Mouse (Mus musculus) limb, embryonic 13.5 days (tissue): Measurements from ENCODE around the gene Lonp2. TPM values are rescaled to one million over a fixed set of nuclear protein-coding genes. Genes with fewer than 3 reads are reported as not detected.

Experiments
- ATAC-seq: fragments of 200-750 bp; cut with Nextera tagmentation; 2 replicates; pipeline ENCODE4 v1.8.0; 2017; ENCODE audit warnings: low read depth, moderate number of reproducible peaks, moderate TSS enrichment; ENCODE audit not compliant: low FRiP score
- H3K27ac ChIP-seq: fragments of 300-500 bp; sonication (generic); 2 replicates; pipeline ENCODE4 v1.5.1; 2015; ENCODE audit warnings: inconsistent platforms, mild to moderate bottlenecking, moderate library complexity
- H3K27me3 ChIP-seq: fragments of 300-500 bp; sonication (generic); 2 replicates; pipeline ENCODE4 v1.6.1; 2015; ENCODE audit warnings: mild to moderate bottlenecking, inconsistent platforms
- H3K36me3 ChIP-seq: fragments of 300-500 bp; sonication (generic); 2 replicates; pipeline ENCODE4 v1.6.1; 2015; ENCODE audit warnings: inconsistent platforms, mild to moderate bottlenecking, moderate library complexity
- H3K4me1 ChIP-seq: fragments of 300-500 bp; sonication (generic); 2 replicates; pipeline ENCODE4 v1.6.1; 2015; ENCODE audit warnings: inconsistent platforms
- H3K4me2 ChIP-seq: fragments of 300-500 bp; sonication (generic); replicated peaks from 2 replicates; pipeline ENCODE4 v1.6.1; 2015; ENCODE audit warnings: inconsistent platforms, mild to moderate bottlenecking, moderate library complexity
- H3K4me3 ChIP-seq: fragments of 300-500 bp; sonication (generic); 2 replicates; pipeline ENCODE4 v1.5.1; 2015; ENCODE audit warnings: moderate library complexity, mild to moderate bottlenecking, inconsistent platforms
- H3K9ac ChIP-seq: fragments of 300-500 bp; sonication (generic); 2 replicates; pipeline ENCODE4 v1.6.1; 2015; ENCODE audit warnings: mild to moderate bottlenecking, inconsistent platforms
- H3K9me3 ChIP-seq: fragments of 300-500 bp; sonication (generic); 2 replicates; pipeline ENCODE4 v1.6.1; 2016; ENCODE audit warnings: inconsistent platforms
- WGBS: fragments of 180-500 bp; shearing (Covaris S2); methylation state at CpG from one replicate; pipeline ENCODE4 v1.1.7; 2015; 5-methylcytosine and 5-hydroxymethylcytosine counted together
- polyA plus RNA-seq: library from polyadenylated mRNA; unstranded; fragments of >200 nt; fragmentation: Nextera tagmentation; extraction: Ambion mirVana; gene quantifications from 2 replicates; pipeline ENCODE4 v1.2.1, GENCODE M21; 2015

Gene Lonp2
- polyA plus RNA-seq = 58.8 and 61.7 TPM in 2 replicates

GRCm38 (mm10) chr8:86623911-86624731 lies at the start of gene Lonp2:
TSS of gene Lonp2 (plus strand) at chr8:86624043.
- Histone ChIP-seq H3K27me3 (no peaks in the 10 kb centered on the region), H3K4me2 (peak within 1 kb of the TSS; percentile 85), H3K27ac (peak within 1 kb of the TSS; percentile 75; the same call in 1 of the 2 replicates), H3K36me3 (no peaks in the 10 kb centered on the region), H3K9me3 (no peaks in the 10 kb centered on the region), H3K4me3 (peak within 1 kb of the TSS; percentile 90), H3K4me1 (peaks cover 10% of the 10 kb centered on the region), H3K9ac (peak within 1 kb of the TSS; percentile 82)
- WGBS = under 1% methylated on average over 61 of the region's 62 CpGs
- peak; percentile 99 for ATAC-seq

DNA sequence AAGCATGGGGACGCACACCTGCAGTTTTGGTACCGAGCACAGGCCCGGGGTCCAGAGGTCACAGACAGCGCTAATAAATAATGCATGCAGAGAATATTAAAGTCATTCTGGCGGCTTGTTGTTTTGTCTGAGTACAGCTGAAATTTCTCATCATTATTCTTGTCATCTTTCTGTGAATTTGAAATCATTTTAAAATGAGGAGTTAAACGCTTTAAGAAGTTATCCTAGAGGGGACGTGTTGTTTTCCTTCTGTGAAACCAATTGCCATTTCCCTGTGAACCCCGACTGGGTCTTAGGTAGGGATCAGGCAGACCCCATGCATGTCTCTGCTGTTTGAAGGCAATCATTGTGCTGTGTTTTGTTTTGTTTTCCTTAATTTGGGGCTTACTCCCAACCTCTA lies 46.3 kb upstream of the Lonp2 start:
- H3K9ac ChIP-seq = no peak overlapping the region
- no peak overlapping the region for H3K4me3 ChIP-seq
- peaks cover 8% of the 10 kb centered on the region for H3K4me1 ChIP-seq
- no peak for ATAC-seq
- no peak overlapping the region for H3K27ac ChIP-seq
- H3K4me2 ChIP-seq = no peak overlapping the region
- no peaks in the 10 kb centered on the region for H3K27me3 ChIP-seq
- no peaks in the 10 kb centered on the region for H3K36me3 ChIP-seq
- H3K9me3 ChIP-seq = no peaks in the 10 kb centered on the region
- WGBS = 75% methylated on average over 8 of the region's 8 CpGs

GRCm38 (mm10) chr8:86578076-86578475 lies 45.8 kb upstream of the Lonp2 start:
- no peak for ATAC-seq
- WGBS = 38% methylated on average over 9 of the region's 9 CpGs
- H3K36me3 ChIP-seq = no peaks in the 10 kb centered on the region
- H3K9me3 ChIP-seq = no peaks in the 10 kb centered on the region
- peaks cover 8% of the 10 kb centered on the region for H3K4me1 ChIP-seq
- H3K27me3 ChIP-seq = no peaks in the 10 kb centered on the region
- no peak overlapping the region for H3K4me2 ChIP-seq
- no peak overlapping the region for H3K27ac ChIP-seq
- no peak overlapping the region for H3K4me3 ChIP-seq
- no peak overlapping the region for H3K9ac ChIP-seq

GRCm38 (mm10) chr8:86578693-86579092 lies 45.1 kb upstream of the Lonp2 start:
- Histone ChIP-seq H3K4me2 (no peak overlapping the region), H3K4me3 (no peak overlapping the region), H3K36me3 (no peaks in the 10 kb centered on the region), H3K27ac (no peak overlapping the region), H3K9ac (no peak overlapping the region), H3K27me3 (no peaks in the 10 kb centered on the region), H3K4me1 (peaks cover 8% of the 10 kb centered on the region), H3K9me3 (no peaks in the 10 kb centered on the region)
- 74% methylated on average over 8 of the region's 8 CpGs for WGBS
- no peak for ATAC-seq

- Histone ChIP-seq H3K9ac (no peak within 1 kb of the TSS), H3K4me3 (no peak within 1 kb of the TSS), H3K4me2 (no peak within 1 kb of the TSS), H3K9me3 (no peaks in the 10 kb centered on the region), H3K27me3 (no peaks in the 10 kb centered on the region), H3K36me3 (no peaks in the 10 kb centered on the region), H3K4me1 (peaks cover 8% of the 10 kb centered on the region), H3K27ac (no peak within 1 kb of the TSS)
- ATAC-seq = no peak
These were observed 43.4 kb upstream of the Lonp2 start, which contains the start of gene Abcc12 for GRCm38 (mm10) chr8:86580458-86580857. TSS of gene Abcc12 (minus strand) at chr8:86580686.

DNA sequence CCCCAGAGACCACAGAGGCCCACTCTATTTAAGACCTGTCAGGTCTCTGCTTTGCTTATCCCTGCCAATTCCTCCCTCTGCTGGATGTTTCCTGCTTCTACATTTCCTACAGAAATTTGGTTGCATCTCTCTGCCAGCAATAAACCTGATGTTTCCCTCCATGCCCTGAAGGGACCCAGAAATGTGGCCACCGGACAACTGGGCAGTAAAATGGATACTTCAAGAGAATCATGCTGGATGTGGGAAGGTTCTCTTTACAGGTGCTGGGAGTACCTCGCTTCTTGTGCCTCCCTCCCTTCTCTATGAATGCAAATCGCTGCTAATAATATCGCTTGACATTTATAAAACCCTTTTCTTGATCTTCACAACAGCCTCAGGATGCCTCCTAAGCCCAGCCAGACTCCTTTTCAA lies 41.9 kb upstream of the Lonp2 start:
- H3K4me1 ChIP-seq = peaks cover 8% of the 10 kb centered on the region
- no peak overlapping the region for H3K27ac ChIP-seq
- no peak overlapping the region for H3K9ac ChIP-seq
- H3K4me3 ChIP-seq = no peak overlapping the region
- H3K4me2 ChIP-seq = no peak overlapping the region
- H3K36me3 ChIP-seq = no peaks in the 10 kb centered on the region
- no peaks in the 10 kb centered on the region for H3K9me3 ChIP-seq
- H3K27me3 ChIP-seq = no peaks in the 10 kb centered on the region
- no peak for ATAC-seq
- 74% methylated on average over 4 of the region's 4 CpGs for WGBS

DNA sequence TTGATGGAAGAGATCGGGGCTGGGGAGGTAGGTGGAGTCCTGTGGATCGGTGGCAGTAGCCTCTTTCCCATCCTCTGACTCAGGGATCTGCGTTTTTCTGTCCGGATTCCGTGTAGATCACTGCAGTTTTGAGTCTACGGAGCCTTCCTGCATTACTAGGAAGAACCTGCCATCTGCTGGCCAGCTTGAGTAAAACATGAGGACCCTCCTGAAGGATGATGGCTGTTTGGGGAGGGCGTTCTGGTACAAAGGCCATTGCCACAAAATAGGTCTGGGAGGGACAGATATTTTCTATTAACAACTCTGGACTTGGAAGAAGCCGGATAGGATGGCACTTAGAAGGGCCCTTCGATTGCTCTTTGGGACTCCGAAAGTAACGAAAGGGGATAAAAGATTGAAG lies 38.7 kb upstream of the Lonp2 start:
- Histone ChIP-seq H3K27me3 (no peaks in the 10 kb centered on the region), H3K9ac (peak overlapping the region; percentile 27), H3K9me3 (no peaks in the 10 kb centered on the region), H3K27ac (no peak overlapping the region), H3K4me2 (peak overlapping the region; percentile 68), H3K4me3 (peak overlapping the region; percentile 41), H3K4me1 (no peaks in the 10 kb centered on the region), H3K36me3 (no peaks in the 10 kb centered on the region)
- 3% methylated on average over 11 of the region's 11 CpGs for WGBS
- peak; percentile 55 for ATAC-seq

DNA sequence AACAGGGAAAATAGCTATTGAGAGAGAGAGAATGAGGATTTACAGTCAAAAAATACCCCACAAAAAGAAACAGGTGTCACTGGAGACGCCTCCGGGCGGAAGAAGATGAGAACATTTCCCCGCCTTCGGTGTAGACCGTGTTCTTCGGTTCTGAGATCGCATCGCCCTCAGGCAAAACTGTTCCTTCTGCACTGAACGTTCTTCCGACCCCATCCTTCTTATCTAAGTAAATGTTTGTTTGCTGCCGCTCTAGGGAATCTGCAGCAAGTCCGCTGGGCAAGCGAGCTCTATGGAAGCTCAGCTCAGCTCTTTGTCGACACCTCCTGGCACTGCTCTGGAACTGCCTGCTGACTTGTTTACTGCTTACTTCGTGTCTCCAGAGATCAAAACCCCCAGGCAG lies 38.3 kb upstream of the Lonp2 start:
- no peaks in the 10 kb centered on the region for H3K36me3 ChIP-seq
- H3K4me1 ChIP-seq = no peaks in the 10 kb centered on the region
- peak overlapping the region; percentile 41 for H3K4me3 ChIP-seq
- 1% methylated on average over 16 of the region's 16 CpGs for WGBS
- H3K9ac ChIP-seq = peak overlapping the region; percentile 27
- no peaks in the 10 kb centered on the region for H3K27me3 ChIP-seq
- peak overlapping the region; percentile 68 for H3K4me2 ChIP-seq
- no peak overlapping the region for H3K27ac ChIP-seq
- no peaks in the 10 kb centered on the region for H3K9me3 ChIP-seq
- peak; percentile 64; the same call in 1 of the 2 replicates for ATAC-seq

GRCm38 (mm10) chr8:86586058-86586457 lies 37.8 kb upstream of the Lonp2 start:
- H3K4me3 ChIP-seq = no peak overlapping the region
- H3K4me2 ChIP-seq = no peak overlapping the region
- WGBS = 39% methylated on average over 5 of the region's 5 CpGs
- no peak overlapping the region for H3K27ac ChIP-seq
- H3K9me3 ChIP-seq = no peaks in the 10 kb centered on the region
- H3K4me1 ChIP-seq = no peaks in the 10 kb centered on the region
- no peaks in the 10 kb centered on the region for H3K27me3 ChIP-seq
- no peak overlapping the region for H3K9ac ChIP-seq
- no peaks in the 10 kb centered on the region for H3K36me3 ChIP-seq
- no peak for ATAC-seq

DNA sequence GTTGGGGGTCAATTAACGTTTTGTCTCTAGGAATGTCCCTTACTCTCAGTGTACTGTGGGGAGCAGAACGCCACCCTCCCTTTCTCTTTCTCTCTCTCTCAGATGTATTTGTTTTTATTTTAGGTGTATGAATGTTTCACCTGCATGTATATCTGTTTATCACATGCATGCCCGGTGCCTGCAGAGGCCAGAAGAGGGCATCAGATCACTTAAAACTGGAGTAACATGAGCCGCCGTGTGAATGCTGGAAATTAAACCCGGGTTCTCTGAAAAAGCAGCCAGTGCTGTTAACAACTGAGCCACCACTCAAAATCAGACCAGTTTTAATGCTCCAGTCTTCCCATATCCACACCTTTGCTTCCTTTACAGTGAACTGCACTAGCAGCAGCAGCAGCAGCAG lies 37.2 kb upstream of the Lonp2 start:
- Histone ChIP-seq H3K9me3 (no peaks in the 10 kb centered on the region), H3K27ac (no peak overlapping the region), H3K27me3 (no peaks in the 10 kb centered on the region), H3K4me2 (no peak overlapping the region), H3K36me3 (no peaks in the 10 kb centered on the region), H3K9ac (no peak overlapping the region), H3K4me1 (no peaks in the 10 kb centered on the region), H3K4me3 (no peak overlapping the region)
- ATAC-seq = no peak
- 36% methylated on average over 6 of the region's 6 CpGs for WGBS

DNA sequence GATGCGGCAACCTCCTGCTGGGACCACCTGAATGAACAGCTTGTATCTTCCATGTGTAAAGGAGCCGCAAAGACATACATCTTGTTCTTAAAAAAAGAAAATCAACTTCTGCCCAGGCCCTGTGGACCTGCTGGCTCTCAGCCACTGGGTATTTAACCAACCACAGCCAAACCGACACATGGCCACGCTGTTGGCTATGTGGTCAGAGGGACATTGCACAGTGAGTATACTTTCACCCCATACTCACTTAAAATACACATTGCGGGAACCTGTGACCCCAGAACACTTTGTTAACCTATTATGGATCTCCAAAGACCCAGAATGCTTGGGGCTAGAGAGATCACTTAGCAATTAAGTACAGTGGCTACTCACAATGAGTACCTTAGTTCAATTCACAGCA lies 35.5 kb upstream of the Lonp2 start:
- Histone ChIP-seq H3K36me3 (no peaks in the 10 kb centered on the region), H3K27me3 (no peaks in the 10 kb centered on the region), H3K4me3 (no peak overlapping the region), H3K27ac (no peak overlapping the region), H3K9ac (no peak overlapping the region), H3K9me3 (no peaks in the 10 kb centered on the region), H3K4me1 (no peaks in the 10 kb centered on the region), H3K4me2 (no peak overlapping the region)
- 91% methylated on average over 5 of the region's 5 CpGs for WGBS
- no peak for ATAC-seq

DNA sequence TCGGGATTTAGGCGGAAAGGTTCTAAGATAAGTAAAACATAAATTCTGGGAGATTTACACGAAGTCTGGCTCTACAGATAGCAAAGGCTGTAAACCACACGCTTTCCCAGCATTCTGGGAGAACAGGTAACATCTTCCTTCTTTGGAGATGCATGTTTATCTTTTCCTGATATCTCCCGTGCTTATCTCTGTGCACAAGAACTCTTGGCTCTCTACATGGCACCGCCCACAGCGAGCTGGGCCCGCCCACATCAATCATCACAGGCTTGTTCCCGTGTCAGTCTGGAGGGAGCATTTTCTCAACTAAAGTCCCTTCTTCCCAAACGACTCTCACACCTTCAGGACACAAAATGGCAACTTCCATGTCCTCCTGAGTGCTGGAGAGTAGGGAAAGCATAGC lies 30.7 kb upstream of the Lonp2 start:
- 63% methylated on average over 10 of the region's 10 CpGs for WGBS
- Histone ChIP-seq H3K27ac (no peak overlapping the region), H3K9ac (no peak overlapping the region), H3K9me3 (no peaks in the 10 kb centered on the region), H3K36me3 (no peaks in the 10 kb centered on the region), H3K4me2 (no peak overlapping the region), H3K4me3 (no peak overlapping the region), H3K27me3 (no peaks in the 10 kb centered on the region), H3K4me1 (no peaks in the 10 kb centered on the region)
- ATAC-seq = no peak
